Mouse (Mus musculus) heart, adult 2 months (tissue): ENCODE measurements around the gene Olfr52. TPM values are rescaled to one million over a fixed set of nuclear protein-coding genes. Genes with fewer than 3 reads are reported as not detected.
"Not testable (repeated sequence)": the region's sequence is repeated elsewhere in the genome, so short reads cannot be mapped to it uniquely, and the experiment has no call there.

ENCODE experiments used
- DNase-seq, 2 experiments: peaks; one replicate each; pipeline ENCODE4 v3.0.0; 2021
- H3K27ac ChIP-seq: fragments of 200-600 bp; 2 replicates; pipeline ENCODE4 v1.8.1; 2022
- H3K27me3 ChIP-seq: fragments of 200-500 bp; 2 replicates; pipeline ENCODE4 v1.6.1; 2012; ENCODE audit warnings: mild to moderate bottlenecking, low read length, inconsistent platforms, mixed read lengths; ENCODE audit not compliant: control insufficient read depth, insufficient read depth
- H3K36me3 ChIP-seq: fragments of 200-500 bp; 2 replicates; pipeline ENCODE4 v1.6.1; 2012; ENCODE audit warnings: low read length, inconsistent platforms; ENCODE audit not compliant: control insufficient read depth, insufficient read depth
- H3K4me1 ChIP-seq: fragments of 200-500 bp; 2 replicates; pipeline ENCODE4 v1.6.1; 2011; ENCODE audit warnings: low read length; ENCODE audit not compliant: control insufficient read depth, insufficient read depth
- H3K4me3 ChIP-seq: fragments of 200-600 bp; 2 replicates; pipeline ENCODE4 v1.8.1; 2022
- H3K79me2 ChIP-seq: fragments of 200-500 bp; replicated peaks from 2 replicates; pipeline ENCODE4 v1.6.1; 2012; ENCODE audit warnings: mild to moderate bottlenecking, inconsistent platforms, low read length, moderate library complexity, mixed read lengths; ENCODE audit not compliant: control insufficient read depth, insufficient read depth
- H3K9ac ChIP-seq: fragments of 200-500 bp; 2 replicates; pipeline ENCODE4 v1.6.1; 2012; ENCODE audit warnings: low read depth, mild to moderate bottlenecking, control low read depth, inconsistent platforms, low read length, mixed read lengths
- CTCF ChIP-seq: fragments of 200-600 bp; IDR thresholded peaks from 2 replicates; pipeline ENCODE4 v1.8.1; 2022; ENCODE audit warnings: antibody characterized with exemption, mild to moderate bottlenecking, moderate library complexity
- EP300 ChIP-seq: fragments of 200-500 bp; IDR thresholded peaks from 2 replicates; pipeline ENCODE4 v1.6.1; 2011; ENCODE audit warnings: low read depth, low read length, control low read depth; ENCODE audit not compliant: insufficient read depth
- POLR2A ChIP-seq: fragments of 200-500 bp; IDR thresholded peaks from 2 replicates; pipeline ENCODE4 v1.6.1; 2011; ENCODE audit warnings: mild to moderate bottlenecking, low read depth, low read length, control low read depth; ENCODE audit not compliant: insufficient read depth
- WGBS: fragments of 180-500 bp; shearing (Covaris S2); methylation state at CpG from one replicate; pipeline ENCODE4 v1.1.7; 2018; 5-methylcytosine and 5-hydroxymethylcytosine counted together
- intact Hi-C: fragments of 180-260 bp; cut with DNase I; formaldehyde crosslinking; loops from one replicate; pipeline ENCODE4 v1.15.1; 2025
- polyA plus RNA-seq: library from polyadenylated mRNA; depleted of rRNA; stranded (reverse); fragments of >200 nt; gene quantifications from 2 replicates; pipeline ENCODE4 v1.2.3, GENCODE M21; 2012; rRNA removed
- total RNA-seq, 2 experiments: library from RNA; stranded (reverse); gene quantifications; 2 replicates each; pipeline ENCODE4 v1.2.3; 2021

Olfr52 gene
- total and polyA plus RNA-seq, 3 experiments = not detected

DNA sequence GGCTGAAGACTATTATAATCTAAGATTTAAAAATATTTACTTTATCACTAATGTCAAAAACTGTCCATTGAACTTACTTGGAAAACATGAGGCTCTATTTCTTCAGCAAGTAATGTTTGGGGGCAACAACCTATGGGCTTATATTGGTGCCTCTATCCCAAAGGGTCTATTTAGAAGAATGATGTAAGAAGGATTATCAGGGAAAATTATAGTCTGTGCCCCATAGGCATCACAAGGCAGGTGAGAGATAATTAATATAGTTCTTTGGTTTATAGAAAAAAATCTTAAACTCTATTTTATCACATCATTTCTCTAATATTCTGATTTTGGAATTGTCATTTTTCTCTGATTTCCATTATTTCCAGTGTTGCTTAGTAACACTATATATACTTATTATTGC lies 7.8 kb downstream of the Olfr52 start, which contains the start of gene Olfr1044:
Gene Olfr1044, minus strand, starts transcription at position 101 of the 400 bp plus-strand sequence.
- intact Hi-C loops = no loop called here
- DNase-seq = no peak
- H3K79me2 ChIP-seq = no peaks in the 10 kb centered on the region
- TF ChIP-seq CTCF (no peak), POLR2A (no peak), EP300 (no peak)
- H3K36me3 ChIP-seq = no peaks in the 10 kb centered on the region
- H3K27me3 ChIP-seq = no peaks in the 10 kb centered on the region
- no peak within 1 kb of the TSS for H3K27ac ChIP-seq
- H3K4me1 ChIP-seq = no peaks in the 10 kb centered on the region
- H3K9ac ChIP-seq = no peak within 1 kb of the TSS
- no peak within 1 kb of the TSS for H3K4me3 ChIP-seq

DNA sequence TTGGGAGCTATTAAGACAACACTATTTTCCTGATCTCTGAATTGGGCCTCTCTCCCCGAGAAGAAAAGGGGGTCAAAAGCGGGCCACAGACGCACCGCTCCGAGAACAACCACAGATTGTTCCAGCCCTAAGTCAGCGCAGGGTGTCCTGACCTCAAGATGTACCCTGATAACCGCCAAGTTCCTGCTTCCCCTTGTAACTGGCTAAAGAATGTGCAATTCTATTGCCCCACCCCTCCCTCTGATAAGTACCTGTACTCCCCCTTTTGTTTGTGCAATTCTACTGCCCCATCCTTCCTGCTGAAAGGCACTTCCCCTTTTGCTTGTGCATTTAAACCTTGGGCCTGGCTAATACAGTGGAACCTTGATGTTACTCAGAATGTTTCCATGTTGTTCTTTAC lies 10.1 kb downstream of the Olfr52 start:
- DNase-seq, H3K9ac ChIP-seq, H3K4me1 ChIP-seq, H3K4me3 ChIP-seq, H3K27ac ChIP-seq, H3K79me2 ChIP-seq, H3K36me3 ChIP-seq, intact Hi-C loops, H3K27me3 ChIP-seq: not testable (repeated sequence)
- 58% methylated on average over 7 of the region's 7 CpGs for WGBS

DNA sequence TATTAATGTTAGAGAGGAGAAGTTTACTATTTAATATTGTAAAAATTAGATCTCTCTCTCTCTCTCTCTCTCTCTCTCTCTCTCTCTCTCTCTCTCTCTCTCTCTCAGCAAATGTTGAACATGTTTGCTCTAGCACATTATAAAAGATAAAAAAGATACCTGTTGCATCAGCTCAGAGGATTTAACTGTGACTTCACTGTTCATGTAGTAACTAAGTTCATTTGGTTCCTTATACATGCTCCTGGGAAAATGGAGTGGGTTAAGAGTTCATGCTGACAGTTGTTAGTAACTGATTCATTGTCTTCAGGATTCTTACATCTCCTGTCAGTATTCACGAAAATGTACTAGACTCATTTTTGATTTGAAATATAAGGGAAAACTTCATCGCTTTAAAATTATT lies 18.1 kb downstream of the Olfr52 start, which contains the start of gene Olfr1043:
Gene Olfr1043, minus strand, starts transcription at position 101 of the 400 bp plus-strand sequence.
- H3K36me3 ChIP-seq = no peaks in the 10 kb centered on the region
- no peak within 1 kb of the TSS for H3K9ac ChIP-seq
- no peak for DNase-seq
- H3K27ac ChIP-seq = no peak within 1 kb of the TSS
- H3K4me3 ChIP-seq = no peak within 1 kb of the TSS
- WGBS = 79% methylated on average over 2 of the region's 2 CpGs
- H3K27me3 ChIP-seq = no peaks in the 10 kb centered on the region
- no peaks in the 10 kb centered on the region for H3K79me2 ChIP-seq
- H3K4me1 ChIP-seq = no peaks in the 10 kb centered on the region
- TF ChIP-seq CTCF (no peak), EP300 (no peak)
- intact Hi-C loops = no loop called here

- Histone ChIP-seq H3K4me3 (no peak within 1 kb of the TSS), H3K4me1 (no peaks in the 10 kb centered on the region), H3K36me3 (no peaks in the 10 kb centered on the region), H3K27ac (no peak within 1 kb of the TSS), H3K9ac (no peak within 1 kb of the TSS), H3K79me2 (no peaks in the 10 kb centered on the region), H3K27me3 (no peaks in the 10 kb centered on the region)
- no peak for TF ChIP-seq CTCF
- TF ChIP-seq POLR2A = no peak
- no peak for TF ChIP-seq EP300
- WGBS = 78% methylated on average over 2 of the region's 2 CpGs
- intact Hi-C loops = no loop called here
- DNase-seq = no peak
Measured at GRCm38 (mm10) chr2:86161738-86162137, 23.7 kb downstream of the Olfr52 start, which contains the start of gene Olfr1042. TSS of gene Olfr1042 (minus strand) at chr2:86161838.

DNA sequence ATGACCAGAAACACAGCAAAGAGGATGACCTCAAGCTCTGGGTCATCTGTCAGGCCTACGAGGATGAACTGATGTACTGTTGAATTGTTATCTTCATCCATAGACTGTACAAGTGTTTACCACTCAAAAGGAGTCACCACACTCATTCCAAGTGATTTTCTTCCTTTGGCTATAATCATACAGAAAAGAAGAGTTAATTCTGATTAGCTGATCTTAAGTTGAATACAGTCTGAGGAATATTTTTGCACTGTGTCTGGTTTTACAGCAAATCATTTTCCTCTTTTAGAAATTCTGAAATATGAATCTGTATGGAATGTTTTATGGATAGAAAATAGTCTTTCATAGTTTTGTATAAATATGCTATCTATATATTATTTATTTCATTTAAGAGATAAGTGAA lies 38.9 kb downstream of the Olfr52 start, which contains the start of gene Olfr1040:
Gene Olfr1040, minus strand, starts transcription at position 101 of the 400 bp plus-strand sequence.
- Histone ChIP-seq H3K36me3 (no peaks in the 10 kb centered on the region), H3K4me3 (no peak within 1 kb of the TSS), H3K79me2 (no peaks in the 10 kb centered on the region), H3K27ac (no peak within 1 kb of the TSS), H3K4me1 (no peaks in the 10 kb centered on the region), H3K9ac (no peak within 1 kb of the TSS), H3K27me3 (no peaks in the 10 kb centered on the region)
- 58% methylated on average over 1 of the region's 1 CpGs for WGBS
- TF ChIP-seq CTCF (no peak), POLR2A (no peak)
- intact Hi-C loops = no loop called here
- no peak for DNase-seq

DNA sequence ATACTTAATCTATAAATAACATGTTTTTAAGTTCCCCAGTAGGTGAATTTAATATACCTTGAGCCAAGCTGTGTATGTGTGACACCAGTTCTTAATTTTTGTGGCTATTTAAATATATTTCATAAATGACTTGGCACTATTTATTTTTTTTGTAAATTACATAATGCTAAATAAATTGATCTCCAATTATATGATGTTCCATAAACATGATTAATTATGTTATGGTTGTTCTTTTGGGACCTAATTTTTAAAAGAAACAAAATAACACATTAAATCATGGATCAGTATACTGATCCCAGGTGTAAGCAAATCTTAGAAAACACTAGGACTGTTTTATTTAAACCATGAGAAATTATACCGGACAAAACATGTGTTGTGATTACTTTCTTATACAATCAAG lies 49.7 kb downstream of the Olfr52 start, which contains the start of gene Olfr1039:
Gene Olfr1039, minus strand, starts transcription at position 101 of the 400 bp plus-strand sequence.
- 97% methylated on average over 1 of the region's 1 CpGs for WGBS
- H3K36me3 ChIP-seq = no peaks in the 10 kb centered on the region
- no peaks in the 10 kb centered on the region for H3K79me2 ChIP-seq
- H3K27me3 ChIP-seq = no peaks in the 10 kb centered on the region
- H3K27ac ChIP-seq = no peak within 1 kb of the TSS
- no peak for TF ChIP-seq POLR2A
- no peak for TF ChIP-seq CTCF
- no peak for TF ChIP-seq EP300
- DNase-seq = no peak
- no peaks in the 10 kb centered on the region for H3K4me1 ChIP-seq
- intact Hi-C loops = no loop called here
- H3K9ac ChIP-seq = no peak within 1 kb of the TSS
- no peak within 1 kb of the TSS for H3K4me3 ChIP-seq

Other genes with a start within 250 kb of the Olfr52 start
- not detected for gene Olfr1028, start 235.2 kb downstream of the Olfr52 start, total RNA-seq
- gene Olfr1028, start 235.2 kb downstream of the Olfr52 start, polyA plus RNA-seq = not detected in 2 replicates
- not detected for gene Olfr1029, start 211.8 kb downstream of the Olfr52 start, total RNA-seq
- 0.20 TPM in 2 replicates for gene Olfr1029, start 211.8 kb downstream of the Olfr52 start, polyA plus RNA-seq
- not detected for gene Olfr1030, start 206.4 kb downstream of the Olfr52 start, total RNA-seq
- not detected in 2 replicates for gene Olfr1030, start 206.4 kb downstream of the Olfr52 start, polyA plus RNA-seq
- not detected for gene Olfr1031, start 195.4 kb downstream of the Olfr52 start, total RNA-seq
- not detected in 2 replicates for gene Olfr1031, start 195.4 kb downstream of the Olfr52 start, polyA plus RNA-seq
- not detected for gene Olfr1032, start 180.1 kb downstream of the Olfr52 start, total RNA-seq
- not detected in 2 replicates for gene Olfr1032, start 180.1 kb downstream of the Olfr52 start, polyA plus RNA-seq
- 1 to 10 TPM; 4.7 to 7.0 TPM for gene Olfr1033, start 165.1 kb downstream of the Olfr52 start, total RNA-seq
- 1.6 and 4.5 TPM in 2 replicates for gene Olfr1033, start 165.1 kb downstream of the Olfr52 start, polyA plus RNA-seq
- gene Olfr1034, start 139.8 kb downstream of the Olfr52 start, total RNA-seq = under 1 TPM; 0.10 to 0.16 TPM
- 0.20 and 0.73 TPM in 2 replicates for gene Olfr1034, start 139.8 kb downstream of the Olfr52 start, polyA plus RNA-seq
- gene Olfr1036, start 111.7 kb downstream of the Olfr52 start, total RNA-seq = not detected
- not detected in 2 replicates for gene Olfr1036, start 111.7 kb downstream of the Olfr52 start, polyA plus RNA-seq
- not detected for gene Olfr1037, start 98.3 kb downstream of the Olfr52 start, total RNA-seq
- not detected in 2 replicates for gene Olfr1037, start 98.3 kb downstream of the Olfr52 start, polyA plus RNA-seq
- gene Olfr1039, start 49.8 kb downstream of the Olfr52 start, total RNA-seq = not detected
- gene Olfr1039, start 49.8 kb downstream of the Olfr52 start, polyA plus RNA-seq = not detected in 2 replicates
- gene Olfr1040, start 39.0 kb downstream of the Olfr52 start, total RNA-seq = not detected
- gene Olfr1040, start 39.0 kb downstream of the Olfr52 start, polyA plus RNA-seq = not detected in 2 replicates
- gene Olfr1042, start 23.8 kb downstream of the Olfr52 start, total RNA-seq = not detected
- not detected in 2 replicates for gene Olfr1042, start 23.8 kb downstream of the Olfr52 start, polyA plus RNA-seq
- gene Olfr1043, start 18.2 kb downstream of the Olfr52 start, total RNA-seq = not detected
- gene Olfr1043, start 18.2 kb downstream of the Olfr52 start, polyA plus RNA-seq = not detected in 2 replicates
- not detected for gene Olfr1044, start 7.9 kb downstream of the Olfr52 start, total RNA-seq
- not detected in 2 replicates for gene Olfr1044, start 7.9 kb downstream of the Olfr52 start, polyA plus RNA-seq
- gene Olfr1045, start 17.3 kb upstream of the Olfr52 start, total RNA-seq = not detected
- not detected in 2 replicates for gene Olfr1045, start 17.3 kb upstream of the Olfr52 start, polyA plus RNA-seq
- gene Olfr1046, start 33.6 kb upstream of the Olfr52 start, total RNA-seq = not detected
- not detected in 2 replicates for gene Olfr1046, start 33.6 kb upstream of the Olfr52 start, polyA plus RNA-seq
- not detected for gene Olfr1047, start 45.7 kb upstream of the Olfr52 start, total RNA-seq
- gene Olfr1047, start 45.7 kb upstream of the Olfr52 start, polyA plus RNA-seq = not detected in 2 replicates
- gene Olfr1048, start 54.6 kb upstream of the Olfr52 start, total RNA-seq = not detected
- gene Olfr1048, start 54.6 kb upstream of the Olfr52 start, polyA plus RNA-seq = not detected in 2 replicates
- not detected for gene Olfr1049, start 72.6 kb upstream of the Olfr52 start, total RNA-seq
- not detected in 2 replicates for gene Olfr1049, start 72.6 kb upstream of the Olfr52 start, polyA plus RNA-seq
- gene Olfr1051, start 93.4 kb upstream of the Olfr52 start, total RNA-seq = not detected
- not detected in 2 replicates for gene Olfr1051, start 93.4 kb upstream of the Olfr52 start, polyA plus RNA-seq
- not detected for gene Olfr1052, start 106.8 kb upstream of the Olfr52 start, total RNA-seq
- not detected in 2 replicates for gene Olfr1052, start 106.8 kb upstream of the Olfr52 start, polyA plus RNA-seq
- not detected for gene Olfr1053, start 129.6 kb upstream of the Olfr52 start, total RNA-seq
- gene Olfr1053, start 129.6 kb upstream of the Olfr52 start, polyA plus RNA-seq = not detected in 2 replicates
- not detected for gene Olfr1054, start 149.8 kb upstream of the Olfr52 start, total RNA-seq
- not detected in 2 replicates for gene Olfr1054, start 149.8 kb upstream of the Olfr52 start, polyA plus RNA-seq
- not detected for gene Olfr1055, start 164.6 kb upstream of the Olfr52 start, total RNA-seq
- gene Olfr1055, start 164.6 kb upstream of the Olfr52 start, polyA plus RNA-seq = not detected in 2 replicates
- gene Olfr1056, start 176.8 kb upstream of the Olfr52 start, total RNA-seq = not detected
- not detected in 2 replicates for gene Olfr1056, start 176.8 kb upstream of the Olfr52 start, polyA plus RNA-seq
- gene Olfr1057, start 192.7 kb upstream of the Olfr52 start, total RNA-seq = not detected
- not detected in 2 replicates for gene Olfr1057, start 192.7 kb upstream of the Olfr52 start, polyA plus RNA-seq
- not detected for gene Olfr1058, start 202.9 kb upstream of the Olfr52 start, total RNA-seq
- not detected in 2 replicates for gene Olfr1058, start 202.9 kb upstream of the Olfr52 start, polyA plus RNA-seq
- gene Olfr1061, start 228.4 kb upstream of the Olfr52 start, total RNA-seq = not detected
- gene Olfr1061, start 228.4 kb upstream of the Olfr52 start, polyA plus RNA-seq = not detected in 2 replicates
- gene Olfr1062, start 241.1 kb upstream of the Olfr52 start, total RNA-seq = not detected
- not detected in 2 replicates for gene Olfr1062, start 241.1 kb upstream of the Olfr52 start, polyA plus RNA-seq